Mouse (Mus musculus): ENCODE data around the gene Pfpl. TPM values are rescaled to one million over a fixed set of nuclear protein-coding genes. Genes with fewer than 3 reads are reported as not detected.

Gene Pfpl
- polyA plus RNA-seq (2015; fragmentation: Nextera tagmentation; extraction: Ambion mirVana): not detected in 2 replicates

DNA sequence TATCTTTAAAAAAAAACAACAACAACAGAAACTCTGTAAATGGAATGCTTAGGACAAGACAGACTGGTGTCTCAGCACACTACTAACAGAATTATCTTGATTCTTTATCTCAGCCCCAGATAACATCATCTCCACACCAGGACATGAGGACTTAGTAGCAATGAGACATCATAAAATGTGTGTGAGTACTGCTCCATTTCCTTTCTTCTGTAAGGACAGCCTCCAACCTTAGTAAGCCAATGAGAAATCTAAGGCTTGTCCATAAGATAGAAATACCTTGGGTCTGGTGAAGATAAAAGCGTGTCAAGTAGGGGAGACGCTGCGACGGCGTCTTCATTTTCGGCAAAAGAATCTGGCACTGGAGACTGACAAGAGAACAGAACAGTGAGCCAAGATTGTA, at the start of gene Pfpl:
Gene Pfpl, plus strand, starts transcription at position 301 of the 400 bp plus-strand sequence.
- 80% methylated on average over 6 of the region's 6 CpGs for WGBS
- no peaks in the 10 kb centered on the region for H3K36me3 ChIP-seq
- no peak within 1 kb of the TSS for H3K4me3 ChIP-seq
- no peaks in the 10 kb centered on the region for H3K9me3 ChIP-seq
- no peak within 1 kb of the TSS for H3K9ac ChIP-seq
- no peak within 1 kb of the TSS for H3K4me2 ChIP-seq
- ATAC-seq (ENCODE audit: extremely low read depth, insufficient number of reproducible peaks, low FRiP score, low TSS enrichment): no peak
- H3K27ac ChIP-seq (replicated peaks): no peak within 1 kb of the TSS
- no peaks in the 10 kb centered on the region for H3K4me1 ChIP-seq
- H3K27me3 ChIP-seq (replicated peaks): no peaks in the 10 kb centered on the region

DNA sequence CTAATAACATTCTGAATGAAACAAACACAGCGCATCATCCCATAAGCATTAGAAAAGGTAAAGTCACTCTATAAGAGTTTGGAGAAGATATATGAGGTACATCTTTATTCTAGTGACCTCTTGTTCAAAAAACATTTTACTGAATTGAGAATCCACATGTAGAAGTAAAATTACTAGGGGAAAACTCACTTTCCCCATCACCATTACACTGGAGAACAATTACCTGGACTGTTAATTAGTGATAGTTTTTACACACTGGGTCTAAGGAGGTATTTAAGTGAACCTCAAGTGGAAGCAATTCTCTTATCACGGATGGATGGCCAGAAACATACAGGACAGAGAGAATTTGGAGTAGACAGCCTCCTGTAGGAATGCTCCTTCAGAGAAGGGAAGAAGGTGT, 40.7 kb upstream of the Pfpl start, which contains the start of gene Olfr1440:
Gene Olfr1440, plus strand, starts transcription at position 301 of the 400 bp plus-strand sequence.
- H3K4me2 ChIP-seq: no peak within 1 kb of the TSS
- WGBS: 73% methylated on average over 2 of the region's 2 CpGs
- H3K27ac ChIP-seq (replicated peaks): no peak within 1 kb of the TSS
- no peak within 1 kb of the TSS for H3K4me3 ChIP-seq
- no peak for ATAC-seq (ENCODE audit: extremely low read depth, insufficient number of reproducible peaks, low FRiP score, low TSS enrichment)
- no peaks in the 10 kb centered on the region for H3K27me3 ChIP-seq (replicated peaks)
- no peaks in the 10 kb centered on the region for H3K36me3 ChIP-seq
- no peak within 1 kb of the TSS for H3K9ac ChIP-seq
- H3K4me1 ChIP-seq: no peaks in the 10 kb centered on the region
- H3K9me3 ChIP-seq: no peaks in the 10 kb centered on the region

DNA sequence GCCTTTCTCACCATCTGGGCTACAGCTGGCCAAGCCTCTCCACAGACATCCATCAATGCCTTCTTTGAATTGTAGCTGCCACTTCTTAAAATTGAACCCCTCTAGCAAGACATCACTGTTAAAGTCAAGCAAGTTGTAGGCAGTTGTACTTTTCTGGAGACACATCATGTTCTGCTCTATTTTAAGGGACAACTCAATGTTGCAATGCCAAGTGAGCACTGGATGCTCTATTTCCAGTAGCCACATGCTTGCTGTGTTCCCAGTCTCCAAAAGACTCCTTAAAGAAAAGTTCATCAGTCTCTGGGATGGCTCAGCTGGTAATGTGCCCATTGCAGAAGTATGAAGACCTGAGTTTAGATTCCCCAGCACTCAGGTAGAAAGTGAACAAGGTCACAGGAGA, 14.0 kb upstream of the Pfpl start:
- Histone ChIP-seq H3K9me3 (no peaks in the 10 kb centered on the region), H3K36me3 (no peaks in the 10 kb centered on the region), H3K4me3 (no peak overlapping the region), H3K4me2 (no peak overlapping the region), H3K27me3 (replicated peaks) (no peaks in the 10 kb centered on the region), H3K4me1 (no peaks in the 10 kb centered on the region), H3K27ac (replicated peaks) (no peak overlapping the region), H3K9ac (no peak overlapping the region)
- ATAC-seq (ENCODE audit: extremely low read depth, insufficient number of reproducible peaks, low FRiP score, low TSS enrichment): no peak

DNA sequence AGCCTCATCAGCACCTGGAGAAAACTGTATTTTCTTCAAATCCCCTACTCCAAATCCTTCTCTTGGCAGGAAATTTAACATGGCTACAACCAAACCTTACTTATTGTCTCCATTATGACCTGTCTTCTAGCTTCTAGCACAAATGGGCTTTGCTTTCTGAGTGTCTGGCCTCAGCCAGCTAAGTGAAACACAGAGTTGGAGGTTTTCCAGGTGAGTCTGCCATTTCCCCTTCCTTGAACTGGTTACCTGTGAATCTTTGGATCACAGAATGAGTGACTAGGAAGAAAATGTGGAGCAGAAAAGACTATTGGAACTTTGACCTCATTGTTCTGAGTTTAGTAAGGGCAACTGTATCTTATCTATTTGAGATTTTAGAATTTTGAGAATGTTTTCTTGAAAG, 10.3 kb upstream of the Pfpl start, which contains the start of gene Olfr1441:
Gene Olfr1441, plus strand, starts transcription at position 73 of the 400 bp plus-strand sequence.
- Histone ChIP-seq H3K9me3 (no peaks in the 10 kb centered on the region), H3K36me3 (no peaks in the 10 kb centered on the region), H3K4me3 (no peak within 1 kb of the TSS), H3K4me2 (no peak within 1 kb of the TSS), H3K4me1 (no peaks in the 10 kb centered on the region), H3K9ac (no peak within 1 kb of the TSS), H3K27ac (replicated peaks) (no peak within 1 kb of the TSS), H3K27me3 (replicated peaks) (no peaks in the 10 kb centered on the region)
- ATAC-seq (ENCODE audit: extremely low read depth, insufficient number of reproducible peaks, low FRiP score, low TSS enrichment): no peak

DNA sequence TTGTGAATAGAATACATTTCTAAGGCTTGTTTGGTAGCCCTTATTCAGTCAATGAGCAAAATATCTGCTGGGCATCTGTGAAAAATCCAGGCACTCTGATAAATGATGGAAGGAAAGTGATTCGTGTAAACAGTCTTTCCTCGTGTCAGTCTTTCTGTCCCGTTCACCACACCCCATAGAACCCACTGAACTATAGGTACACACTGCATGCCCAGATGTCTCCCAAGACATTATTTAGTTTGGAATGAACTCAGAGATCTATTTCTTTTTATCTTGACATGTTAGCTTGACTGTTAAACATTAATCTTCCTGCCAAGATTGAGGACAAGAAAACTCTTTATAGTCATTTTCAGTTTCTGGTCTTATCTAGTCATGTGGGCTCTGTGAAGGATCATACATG, 9.4 kb upstream of the Pfpl start:
- Histone ChIP-seq H3K36me3 (no peaks in the 10 kb centered on the region), H3K4me1 (no peaks in the 10 kb centered on the region), H3K9me3 (no peaks in the 10 kb centered on the region), H3K4me2 (no peak overlapping the region), H3K27ac (replicated peaks) (no peak overlapping the region), H3K4me3 (no peak overlapping the region), H3K9ac (no peak overlapping the region), H3K27me3 (replicated peaks) (no peaks in the 10 kb centered on the region)
- ATAC-seq (ENCODE audit: extremely low read depth, insufficient number of reproducible peaks, low FRiP score, low TSS enrichment): no peak
- WGBS: 58% methylated on average over 3 of the region's 3 CpGs

DNA sequence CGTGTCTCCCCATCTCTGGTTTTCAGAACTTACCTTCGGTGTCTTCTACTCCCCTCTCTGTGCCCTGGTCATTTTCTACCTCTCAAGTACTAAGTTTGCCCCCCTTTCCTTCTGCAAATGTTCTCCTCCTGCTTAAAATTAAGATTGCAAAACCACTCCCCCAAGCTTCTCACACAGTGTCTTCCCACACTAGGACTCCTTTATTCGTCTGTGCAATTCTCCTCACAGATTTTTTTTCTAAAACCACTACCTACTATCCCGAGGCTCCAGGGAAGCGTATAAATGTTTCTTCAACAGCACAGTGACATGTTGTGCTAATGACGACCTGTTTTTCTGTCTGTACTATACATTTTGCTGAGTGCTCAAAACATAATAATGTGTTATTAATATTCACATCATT, 7.2 kb upstream of the Pfpl start:
- Histone ChIP-seq H3K4me1 (no peaks in the 10 kb centered on the region), H3K4me3 (no peak overlapping the region), H3K36me3 (no peaks in the 10 kb centered on the region), H3K27me3 (replicated peaks) (no peaks in the 10 kb centered on the region), H3K27ac (replicated peaks) (no peak overlapping the region), H3K9ac (no peak overlapping the region), H3K9me3 (no peaks in the 10 kb centered on the region), H3K4me2 (no peak overlapping the region)
- 69% methylated on average over 6 of the region's 6 CpGs for WGBS
- ATAC-seq (ENCODE audit: extremely low read depth, insufficient number of reproducible peaks, low FRiP score, low TSS enrichment): no peak

DNA sequence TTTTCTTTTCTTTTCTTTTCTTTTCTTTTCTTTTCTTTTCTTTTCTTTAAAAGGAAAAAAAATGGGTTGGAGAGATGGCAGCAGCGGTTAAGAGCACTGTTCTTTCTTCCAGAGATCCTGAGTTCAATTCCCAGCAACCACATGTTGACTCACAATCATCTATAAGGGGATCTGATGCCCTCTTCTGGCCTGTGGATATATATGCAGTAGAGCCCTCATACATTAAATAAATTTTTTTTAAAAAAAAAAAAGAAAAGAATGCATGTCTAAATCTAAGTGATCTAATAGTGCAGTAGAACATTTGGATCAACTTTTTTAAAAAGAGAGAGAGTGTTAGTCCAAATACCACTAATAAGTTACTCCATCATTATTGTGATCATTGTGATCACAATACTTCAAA, 6.0 kb upstream of the Pfpl start:
- Histone ChIP-seq H3K9me3 (no peaks in the 10 kb centered on the region), H3K4me1 (no peaks in the 10 kb centered on the region), H3K9ac (no peak overlapping the region), H3K27ac (replicated peaks) (no peak overlapping the region), H3K27me3 (replicated peaks) (no peaks in the 10 kb centered on the region), H3K4me2 (no peak overlapping the region), H3K36me3 (no peaks in the 10 kb centered on the region), H3K4me3 (no peak overlapping the region)
- no peak for ATAC-seq (ENCODE audit: extremely low read depth, insufficient number of reproducible peaks, low FRiP score, low TSS enrichment)
- 68% methylated on average over 1 of the region's 1 CpGs for WGBS

DNA sequence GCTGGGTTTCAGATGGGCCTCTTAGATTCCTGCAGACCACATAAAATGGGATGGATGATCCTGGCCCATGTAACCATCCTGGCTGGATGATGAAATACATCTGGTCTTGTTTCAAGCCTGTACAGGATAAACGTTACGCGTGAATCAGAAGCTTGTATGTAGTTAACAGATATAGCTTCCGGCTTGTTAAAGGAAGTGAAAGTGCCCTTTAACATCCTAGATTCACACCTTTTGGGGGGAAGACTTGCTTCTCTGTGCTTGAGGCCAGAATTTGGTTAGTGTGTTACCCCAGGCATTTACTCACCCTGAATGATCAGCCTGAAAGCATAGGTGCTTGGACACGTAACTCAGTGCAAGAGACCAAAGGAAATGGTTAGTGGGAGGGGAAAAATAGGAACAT, 604 bp upstream of the Pfpl start:
- WGBS: 79% methylated on average over 5 of the region's 5 CpGs
- Histone ChIP-seq H3K9ac (no peak overlapping the region), H3K36me3 (no peaks in the 10 kb centered on the region), H3K4me1 (no peaks in the 10 kb centered on the region), H3K27me3 (replicated peaks) (no peaks in the 10 kb centered on the region), H3K4me2 (no peak overlapping the region), H3K4me3 (no peak overlapping the region), H3K9me3 (no peaks in the 10 kb centered on the region), H3K27ac (replicated peaks) (no peak overlapping the region)
- no peak for ATAC-seq (ENCODE audit: extremely low read depth, insufficient number of reproducible peaks, low FRiP score, low TSS enrichment)

DNA sequence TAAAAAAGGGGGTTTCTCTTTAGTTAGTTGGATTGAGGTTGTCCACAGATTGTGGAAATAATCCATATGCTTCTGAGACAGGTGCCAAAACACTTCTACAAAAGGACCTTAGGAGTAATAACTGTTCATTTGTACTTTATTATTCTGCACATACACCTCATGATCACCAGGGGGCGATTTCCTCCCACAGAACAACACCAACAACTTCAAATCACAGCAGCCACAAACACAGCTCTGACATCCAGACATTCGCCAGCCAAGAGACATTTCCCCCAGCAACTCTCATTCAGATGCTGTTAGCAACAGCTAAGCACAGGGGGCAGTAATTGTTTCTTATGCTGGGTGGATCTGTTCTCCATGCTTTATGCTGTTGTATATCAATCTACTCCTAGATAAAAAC, 5.3 kb downstream of the Pfpl start:
- H3K4me1 ChIP-seq: no peaks in the 10 kb centered on the region
- H3K27me3 ChIP-seq (replicated peaks): no peaks in the 10 kb centered on the region
- no peaks in the 10 kb centered on the region for H3K9me3 ChIP-seq
- H3K36me3 ChIP-seq: no peaks in the 10 kb centered on the region
- H3K4me2 ChIP-seq: no peak overlapping the region
- no peak overlapping the region for H3K4me3 ChIP-seq
- ATAC-seq (ENCODE audit: extremely low read depth, insufficient number of reproducible peaks, low FRiP score, low TSS enrichment): no peak
- no peak overlapping the region for H3K9ac ChIP-seq
- H3K27ac ChIP-seq (replicated peaks): no peak overlapping the region
- WGBS: 6% methylated on average over 2 of the region's 2 CpGs

DNA sequence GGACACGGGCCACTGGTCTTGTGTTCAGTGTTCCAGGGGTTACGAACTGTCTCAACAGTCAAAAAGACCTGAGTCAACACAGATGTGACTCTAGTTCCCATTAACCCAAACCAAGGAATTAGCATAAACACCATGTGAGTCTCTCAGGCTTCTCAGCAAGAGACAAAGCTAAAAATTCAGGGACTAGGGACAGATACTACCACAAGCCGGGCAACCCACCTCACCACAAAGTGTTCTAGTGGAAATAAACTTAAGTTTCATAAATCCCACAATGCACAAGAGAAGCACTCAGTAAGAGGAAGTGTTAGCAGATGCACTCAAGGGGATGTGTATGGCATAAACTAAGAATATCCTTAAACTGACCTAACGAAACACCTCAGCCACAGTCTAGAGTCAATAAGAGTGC, 7.3 kb downstream of the Pfpl start:
- Histone ChIP-seq H3K27ac (replicated peaks) (no peak overlapping the region), H3K9ac (no peak overlapping the region), H3K4me1 (no peaks in the 10 kb centered on the region), H3K27me3 (replicated peaks) (no peaks in the 10 kb centered on the region), H3K4me3 (no peak overlapping the region), H3K36me3 (no peaks in the 10 kb centered on the region), H3K9me3 (no peaks in the 10 kb centered on the region), H3K4me2 (no peak overlapping the region)
- no peak for ATAC-seq (ENCODE audit: extremely low read depth, insufficient number of reproducible peaks, low FRiP score, low TSS enrichment)
- WGBS: 66% methylated on average over 4 of the region's 4 CpGs

DNA sequence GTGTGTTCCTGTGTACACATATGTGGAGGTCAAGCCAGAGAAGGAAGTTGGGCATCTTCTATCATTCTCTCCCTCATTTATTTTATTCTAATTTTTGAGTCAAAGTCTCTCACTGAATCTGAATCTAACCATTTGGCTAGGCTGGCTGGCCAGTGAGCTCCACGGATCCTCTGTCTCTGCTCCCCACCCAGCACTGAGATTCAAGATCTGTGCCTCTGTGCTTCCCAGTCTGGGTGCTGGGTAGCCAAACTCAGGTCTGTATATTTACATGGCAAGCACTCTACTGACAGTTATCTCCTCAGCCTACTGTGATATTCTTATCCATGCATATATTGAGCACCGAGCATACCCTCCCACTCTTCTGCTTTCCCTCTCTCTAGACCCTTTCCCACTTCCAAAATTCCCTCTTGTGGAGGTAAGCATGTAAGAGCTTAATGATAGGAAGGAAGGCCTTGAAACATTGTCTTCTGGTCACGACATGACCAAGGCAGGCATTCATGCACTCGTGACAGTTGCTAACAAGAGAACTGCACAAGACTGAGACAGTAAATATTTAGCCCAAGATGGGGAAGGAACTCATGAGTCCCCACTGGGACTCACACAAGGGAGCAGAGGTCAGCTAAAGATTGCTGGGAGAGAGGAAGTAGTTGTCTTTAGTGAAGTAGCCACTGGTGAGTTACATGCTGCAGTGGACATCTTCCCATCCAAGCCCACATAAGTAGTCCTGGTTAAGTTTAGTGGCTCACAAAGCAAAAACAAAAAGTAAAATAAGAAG, 8.2 kb downstream of the Pfpl start:
- Histone ChIP-seq H3K27me3 (replicated peaks) (no peaks in the 10 kb centered on the region), H3K9ac (no peak overlapping the region), H3K4me2 (no peak overlapping the region), H3K4me1 (no peaks in the 10 kb centered on the region), H3K27ac (replicated peaks) (no peak overlapping the region), H3K36me3 (no peaks in the 10 kb centered on the region), H3K4me3 (no peak overlapping the region), H3K9me3 (no peaks in the 10 kb centered on the region)
- no peak for ATAC-seq (ENCODE audit: extremely low read depth, insufficient number of reproducible peaks, low FRiP score, low TSS enrichment)
- WGBS: 55% methylated on average over 4 of the region's 4 CpGs

DNA sequence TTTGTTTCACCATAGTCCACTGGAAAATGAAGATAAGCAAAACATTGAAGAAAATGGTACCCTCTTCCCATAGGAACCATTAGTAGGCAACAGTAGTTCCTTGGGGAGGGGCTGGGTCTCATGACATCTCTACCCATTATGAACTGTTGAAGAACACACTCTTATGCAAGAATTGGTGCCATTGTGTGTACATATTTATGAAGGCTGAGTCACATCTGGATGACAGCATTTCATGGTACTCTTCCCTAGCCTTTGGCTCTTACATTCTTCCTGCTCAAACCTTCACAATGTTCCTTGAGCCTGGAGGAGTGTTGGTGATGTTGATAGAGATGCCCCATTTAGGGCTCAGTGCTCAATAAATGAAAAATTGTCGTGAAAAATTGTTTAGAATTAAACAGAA, 11.9 kb downstream of the Pfpl start:
- H3K9me3 ChIP-seq: no peaks in the 10 kb centered on the region
- ATAC-seq (ENCODE audit: extremely low read depth, insufficient number of reproducible peaks, low FRiP score, low TSS enrichment): no peak
- H3K36me3 ChIP-seq: no peaks in the 10 kb centered on the region
- no peak overlapping the region for H3K4me3 ChIP-seq
- H3K4me1 ChIP-seq: no peaks in the 10 kb centered on the region
- no peaks in the 10 kb centered on the region for H3K27me3 ChIP-seq (replicated peaks)
- H3K27ac ChIP-seq (replicated peaks): no peak overlapping the region
- H3K4me2 ChIP-seq: no peak overlapping the region
- 23% methylated on average over 1 of the region's 1 CpGs for WGBS
- no peak overlapping the region for H3K9ac ChIP-seq

Data from heart, embryonic 13.5 days (tissue).